29 mouse cellular contexts compared by ENCODE assay signal in the genomic region with DNA sequence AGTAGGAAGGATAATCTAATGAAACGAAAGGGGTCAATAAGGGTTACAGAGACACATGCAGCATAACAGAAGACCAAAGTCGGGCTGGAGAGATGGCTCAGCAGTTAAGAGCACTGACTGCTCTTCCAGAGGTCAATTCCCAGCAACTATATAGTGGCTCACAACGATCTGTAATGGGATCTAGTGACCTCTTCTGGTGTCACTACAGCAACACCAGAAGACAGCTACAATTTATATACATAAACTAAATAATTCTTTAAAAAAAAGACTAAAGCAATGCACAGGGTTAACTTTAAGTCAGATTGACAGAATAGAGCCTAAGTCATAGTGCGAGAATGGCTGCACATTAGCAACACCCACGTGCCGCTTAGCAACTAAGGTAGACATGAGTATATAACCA. TPM values are rescaled to one million over a fixed set of nuclear protein-coding genes. Genes with fewer than 3 reads are reported as not detected.
A peak's percentile ranks its signal among the peaks of the same experiment; 100 is the strongest.
DNase-seq lines count a peak whose midpoint lies in the region; ATAC-seq and TF ChIP-seq lines count a peak whose summit lies in the region.
"Had no signal": no experiment of that assay in that cellular context is flagged by ENCODE, and none has a peak within 500 bp of the region (broad histone marks: within the 10 kb centered on the region; RNA-seq: fewer than 3 reads in every experiment).

No protein-coding gene starts in this region.

- ATAC-seq in kidney, postnatal 0 days (replicated peaks; ENCODE audit: low FRiP score, low read depth): no peak
- ATAC-seq in lung, embryonic 14.5 days (ENCODE audit: insufficient read depth): no peak
- no peak for ATAC-seq in Patski
- ATAC-seq: forebrain, embryonic 14.5 days; hindbrain, embryonic 16.5 days; inflammation-experienced regulatory T-cells, adult 6 months had no signal

- intact Hi-C loops in gastrocnemius, adult 2 months (cut with DNase I): loop anchor here (1.0 kb wide), 1 partner anchor 69 kb away; no protein-coding TSS in a partner anchor

- H3K4me3 ChIP-seq in gastrocnemius, adult 2 months: no peak overlapping the region
- no peak overlapping the region for H3K4me3 ChIP-seq in kidney, postnatal 0 days (replicated peaks; ENCODE audit: low read depth, low read length)
- no peak overlapping the region for H3K4me3 ChIP-seq in lung, embryonic 14.5 days (ENCODE audit: low read depth, low read length)
- H3K4me3 ChIP-seq: embryonic facial prominence, embryonic 15.5 days; erythroblast, embryonic 14.5 days; forebrain, embryonic 10.5 days; heart, embryonic 12.5 days had no signal

- no peak overlapping the region for H3K9ac ChIP-seq in kidney, postnatal 0 days (ENCODE audit: low read depth, low read length)
- H3K9ac ChIP-seq in lung, embryonic 14.5 days: no peak overlapping the region
- H3K9ac ChIP-seq: embryonic facial prominence, embryonic 15.5 days; heart, embryonic 12.5 days had no signal

- POLR2A ChIA-PET in Patski (lab: Charles Lee): no interaction called here

- H3K27me3 ChIP-seq in kidney, postnatal 0 days (ENCODE audit: insufficient read depth, low read length): no peaks in the 10 kb centered on the region
- no peaks in the 10 kb centered on the region for H3K27me3 ChIP-seq in lung, embryonic 14.5 days (ENCODE audit: insufficient read depth, low read length)
- no peaks in the 10 kb centered on the region for H3K27me3 ChIP-seq in Patski
- H3K27me3 ChIP-seq: CH12.LX; embryonic facial prominence, embryonic 15.5 days; heart, embryonic 12.5 days had no signal

- H3K4me2 ChIP-seq in kidney, postnatal 0 days (ENCODE audit: low read length): no peak overlapping the region
- H3K4me2 ChIP-seq in lung, embryonic 14.5 days: no peak overlapping the region
- H3K4me2 ChIP-seq: embryonic facial prominence, embryonic 15.5 days; heart, embryonic 12.5 days had no signal

- peak; percentile 56 for TF ChIP-seq CTCF in gastrocnemius, adult 2 months (IDR thresholded peaks at IDR 0.05)
- peak; percentile 21; the same call in 1 of the 2 replicates for TF ChIP-seq CTCF in kidney, postnatal 0 days (IDR thresholded peaks at IDR 0.05; ENCODE audit: low read depth)
- no peak for TF ChIP-seq CTCF in lung, embryonic 14.5 days (IDR thresholded peaks at IDR 0.05; ENCODE audit: low read depth)
- peak; percentile 15 for TF ChIP-seq CTCF in Patski (IDR thresholded peaks at IDR 0.05)

- H3K4me1 ChIP-seq in kidney, postnatal 0 days (replicated peaks; ENCODE audit: insufficient read depth, low read length): no peaks in the 10 kb centered on the region
- no peaks in the 10 kb centered on the region for H3K4me1 ChIP-seq in lung, embryonic 14.5 days (ENCODE audit: insufficient read depth)
- H3K4me1 ChIP-seq: embryonic facial prominence, embryonic 15.5 days; forebrain, embryonic 10.5 days; heart, embryonic 12.5 days had no signal

- in situ Hi-C loops in Patski (cut with MboI; ENCODE audit: low pct_unique_long_range_greater_than_20kb): no loop called here

- H3K27ac ChIP-seq in gastrocnemius, adult 2 months: no peak overlapping the region
- H3K27ac ChIP-seq in kidney, postnatal 0 days: no peak overlapping the region
- no peak overlapping the region for H3K27ac ChIP-seq in lung, embryonic 14.5 days (ENCODE audit: low read depth)
- H3K27ac ChIP-seq: embryonic facial prominence, embryonic 15.5 days; forebrain, embryonic 10.5 days had no signal

- DNase-seq in gastrocnemius, adult 2 months: no peak
- DNase-seq in gastrocnemius, postnatal 4 days (ENCODE audit: low spot score in 2 of 2): no peak
- no peak for DNase-seq in kidney, postnatal 0 days (ENCODE audit: low spot score)
- no peak for DNase-seq in kidney, postnatal 25 days
- DNase-seq in lung, embryonic 14.5 days: peak; percentile 11
- no peak for DNase-seq in lung, postnatal 36 days
- DNase-seq in Patski (ENCODE audit: low read depth, low spot score): no peak
- DNase-seq in frontal cortex, postnatal 14 days (ENCODE audit: low spot score in 2 of 2): no peak
- DNase-seq: adrenal gland, postnatal 25 days; cerebellum, adult 18-20 months; cerebellum, adult 9-11 months; cerebellum, postnatal 36 days; gastrocnemius, postnatal 10 days; heart, postnatal 36 days had no signal

- WGBS in kidney, postnatal 0 days: 70% methylated on average over 6 of the region's 6 CpGs
- WGBS in lung, embryonic 14.5 days: 61% methylated on average over 6 of the region's 6 CpGs

- CTCF ChIA-PET in Patski (lab: Charles Lee): no interaction called here

- H3K9me3 ChIP-seq in kidney, postnatal 0 days (replicated peaks; ENCODE audit: low read length): no peaks in the 10 kb centered on the region
- H3K9me3 ChIP-seq in lung, embryonic 14.5 days (ENCODE audit: low read depth, low read length): no peaks in the 10 kb centered on the region
- H3K9me3 ChIP-seq: embryonic facial prominence, embryonic 15.5 days; forebrain, embryonic 10.5 days; heart, embryonic 12.5 days had no signal

- peaks cover 10% of the 10 kb centered on the region; the same call in 1 of the 2 replicates for H3K36me3 ChIP-seq in kidney, postnatal 0 days (ENCODE audit: insufficient read depth, low read length)
- peaks cover 30% of the 10 kb centered on the region for H3K36me3 ChIP-seq in lung, embryonic 14.5 days (ENCODE audit: insufficient read depth)

RNA-seq across cellular contexts. Expression of a gene that starts 14.4 kb away (rescaled TPM):
- total RNA-seq in gastrocnemius, adult 2 months (2021): not detected
- total RNA-seq in gastrocnemius, postnatal 4 days (2021): not detected
- not detected in 2 replicates for polyA plus RNA-seq in kidney, postnatal 0 days (2015; fragmentation: Nextera tagmentation; extraction: Ambion mirVana)
- polyA plus RNA-seq in lung, embryonic 14.5 days (2014; fragmentation: Nextera tagmentation; extraction: Ambion mirVana): not detected in 2 replicates
- not detected for polyA plus RNA-seq in Patski (2021)
- total RNA-seq: adrenal gland, adult 18-20 months; adrenal gland, postnatal 25 days; CH12.LX; ES-E14; gastrocnemius, postnatal 10 days; heart, adult 8-10 months; heart, postnatal 36 days had no signal
- polyA plus RNA-seq: embryonic facial prominence, embryonic 11.5 days; embryonic facial prominence, embryonic 15.5 days; erythroblast, embryonic 14.5 days; forebrain, embryonic 10.5 days; forebrain, embryonic 14.5 days; gonadal fat pad, adult 2 months; heart, embryonic 12.5 days; heart, embryonic 16.5 days; hindbrain, embryonic 11.5 days; hindbrain, embryonic 16.5 days; inflammation-experienced regulatory T-cells, adult 6 months had no signal

RNA-seq across cellular contexts. Expression of a gene that starts 46.0 kb away (rescaled TPM):
- total RNA-seq in gastrocnemius, adult 2 months (2021): 100 to 1,000 TPM; 113 TPM
- 10 to 100 TPM; 82.8 to 90.0 TPM for total RNA-seq in gastrocnemius, postnatal 4 days (2021)
- polyA plus RNA-seq in kidney, postnatal 0 days (2015; fragmentation: Nextera tagmentation; extraction: Ambion mirVana): 12.1 and 14.6 TPM in 2 replicates
- polyA plus RNA-seq in lung, embryonic 14.5 days (2014; fragmentation: Nextera tagmentation; extraction: Ambion mirVana): 23.0 and 25.1 TPM in 2 replicates
- polyA plus RNA-seq in Patski (2021): 50.4 TPM

RNA-seq across cellular contexts. Expression of a gene that starts 46.6 kb away (rescaled TPM):
- not detected for total RNA-seq in gastrocnemius, adult 2 months (2021)
- total RNA-seq in gastrocnemius, postnatal 4 days (2021): not detected
- 1.1 and 1.5 TPM in 2 replicates for polyA plus RNA-seq in kidney, postnatal 0 days (2015; fragmentation: Nextera tagmentation; extraction: Ambion mirVana)
- polyA plus RNA-seq in lung, embryonic 14.5 days (2014; fragmentation: Nextera tagmentation; extraction: Ambion mirVana): 0.28 and 0.80 TPM in 2 replicates
- not detected for polyA plus RNA-seq in Patski (2021)
- total RNA-seq: CH12.LX; gastrocnemius, postnatal 10 days had no signal
- polyA plus RNA-seq: erythroblast, embryonic 14.5 days; inflammation-experienced regulatory T-cells, adult 6 months had no signal
